Mouse (Mus musculus): ENCODE data around the gene Rgs8. TPM values are rescaled to one million over a fixed set of nuclear protein-coding genes. Genes with fewer than 3 reads are reported as not detected.

Gene Rgs8
- polyA plus RNA-seq, 1 experiment, result 0.66 TPM

GRCm38 (mm10) chr1:153671352-153671751 is 18.5 kb downstream of the Rgs8 start:
- Histone ChIP-seq H3K4me1 (ENCODE audit: control insufficient read depth, insufficient read depth, low read length) (no peaks in the 10 kb centered on the region), H3K4me3 (ENCODE audit: insufficient read depth, low read length) (no peak overlapping the region)
- TF ChIP-seq CTCF (IDR thresholded peaks at IDR 0.05; ENCODE audit: low read depth, low read length), result no peak
- no peak for TF ChIP-seq POLR2A (IDR thresholded peaks at IDR 0.05; ENCODE audit: borderline replicate concordance, low read depth, low read length)

GRCm38 (mm10) chr1:153672698-153673097 is 19.9 kb downstream of the Rgs8 start:
- Histone ChIP-seq H3K4me3 (ENCODE audit: insufficient read depth, low read length) (no peak overlapping the region), H3K27ac (ENCODE audit: insufficient read depth, low read depth, low read length) (no peak overlapping the region), H3K4me1 (ENCODE audit: control insufficient read depth, insufficient read depth, low read length) (no peaks in the 10 kb centered on the region)
- TF ChIP-seq POLR2A (IDR thresholded peaks at IDR 0.05; ENCODE audit: borderline replicate concordance, low read depth, low read length), result no peak
- TF ChIP-seq CTCF (IDR thresholded peaks at IDR 0.05; ENCODE audit: low read depth, low read length), result no peak

More at GRCm38 (mm10) chr1:153671352-153671751, 18.5 kb downstream of the Rgs8 start:
- no peak overlapping the region for H3K27ac ChIP-seq (ENCODE audit: insufficient read depth, low read depth, low read length)

GRCm38 (mm10) chr1:153673900-153674299 is 21.1 kb downstream of the Rgs8 start:
- Histone ChIP-seq H3K4me1 (ENCODE audit: control insufficient read depth, insufficient read depth, low read length) (no peaks in the 10 kb centered on the region), H3K4me3 (ENCODE audit: insufficient read depth, low read length) (no peak overlapping the region), H3K27ac (ENCODE audit: insufficient read depth, low read depth, low read length) (no peak overlapping the region)
- TF ChIP-seq CTCF (IDR thresholded peaks at IDR 0.05; ENCODE audit: low read depth, low read length) (no peak), POLR2A (IDR thresholded peaks at IDR 0.05; ENCODE audit: borderline replicate concordance, low read depth, low read length) (no peak)

- Histone ChIP-seq H3K4me1 (ENCODE audit: control insufficient read depth, insufficient read depth, low read length) (no peaks in the 10 kb centered on the region), H3K27ac (ENCODE audit: insufficient read depth, low read depth, low read length) (no peak overlapping the region), H3K4me3 (ENCODE audit: insufficient read depth, low read length) (no peak overlapping the region)
- no peak for TF ChIP-seq POLR2A (IDR thresholded peaks at IDR 0.05; ENCODE audit: borderline replicate concordance, low read depth, low read length)
- no peak for TF ChIP-seq CTCF (IDR thresholded peaks at IDR 0.05; ENCODE audit: low read depth, low read length)
Observed at GRCm38 (mm10) chr1:153675591-153675990, 22.8 kb downstream of the Rgs8 start.

GRCm38 (mm10) chr1:153677635-153678034 is 24.8 kb downstream of the Rgs8 start:
- no peaks in the 10 kb centered on the region for H3K4me1 ChIP-seq (ENCODE audit: control insufficient read depth, insufficient read depth, low read length)
- TF ChIP-seq POLR2A (IDR thresholded peaks at IDR 0.05; ENCODE audit: borderline replicate concordance, low read depth, low read length) (no peak), CTCF (IDR thresholded peaks at IDR 0.05; ENCODE audit: low read depth, low read length) (no peak)
- H3K4me3 ChIP-seq (ENCODE audit: insufficient read depth, low read length), result no peak overlapping the region
- H3K27ac ChIP-seq (ENCODE audit: insufficient read depth, low read depth, low read length), result no peak overlapping the region

- no peak overlapping the region for H3K4me3 ChIP-seq (ENCODE audit: insufficient read depth, low read length)
- no peak overlapping the region for H3K27ac ChIP-seq (ENCODE audit: insufficient read depth, low read depth, low read length)
- TF ChIP-seq POLR2A (IDR thresholded peaks at IDR 0.05; ENCODE audit: borderline replicate concordance, low read depth, low read length) (no peak), CTCF (IDR thresholded peaks at IDR 0.05; ENCODE audit: low read depth, low read length) (no peak)
- no peaks in the 10 kb centered on the region for H3K4me1 ChIP-seq (ENCODE audit: control insufficient read depth, insufficient read depth, low read length)
Observed at GRCm38 (mm10) chr1:153679147-153679546, 26.3 kb downstream of the Rgs8 start.

GRCm38 (mm10) chr1:153679653-153680052 is 26.8 kb downstream of the Rgs8 start:
- TF ChIP-seq CTCF (IDR thresholded peaks at IDR 0.05; ENCODE audit: low read depth, low read length) (no peak), POLR2A (IDR thresholded peaks at IDR 0.05; ENCODE audit: borderline replicate concordance, low read depth, low read length) (no peak)
- H3K4me3 ChIP-seq (ENCODE audit: insufficient read depth, low read length), result no peak overlapping the region
- no peak overlapping the region for H3K27ac ChIP-seq (ENCODE audit: insufficient read depth, low read depth, low read length)
- H3K4me1 ChIP-seq (ENCODE audit: control insufficient read depth, insufficient read depth, low read length), result no peaks in the 10 kb centered on the region

- TF ChIP-seq CTCF (IDR thresholded peaks at IDR 0.05; ENCODE audit: low read depth, low read length) (no peak), POLR2A (IDR thresholded peaks at IDR 0.05; ENCODE audit: borderline replicate concordance, low read depth, low read length) (no peak)
- Histone ChIP-seq H3K4me1 (ENCODE audit: control insufficient read depth, insufficient read depth, low read length) (no peaks in the 10 kb centered on the region), H3K4me3 (ENCODE audit: insufficient read depth, low read length) (no peak overlapping the region), H3K27ac (ENCODE audit: insufficient read depth, low read depth, low read length) (no peak overlapping the region)
Observed at GRCm38 (mm10) chr1:153680363-153680762, 27.5 kb downstream of the Rgs8 start.

- H3K4me3 ChIP-seq (ENCODE audit: insufficient read depth, low read length), result no peak overlapping the region
- TF ChIP-seq CTCF (IDR thresholded peaks at IDR 0.05; ENCODE audit: low read depth, low read length) (no peak), POLR2A (IDR thresholded peaks at IDR 0.05; ENCODE audit: borderline replicate concordance, low read depth, low read length) (no peak)
- no peaks in the 10 kb centered on the region for H3K4me1 ChIP-seq (ENCODE audit: control insufficient read depth, insufficient read depth, low read length)
- H3K27ac ChIP-seq (ENCODE audit: insufficient read depth, low read depth, low read length), result no peak overlapping the region
Observed at GRCm38 (mm10) chr1:153681036-153681435, 28.2 kb downstream of the Rgs8 start.

GRCm38 (mm10) chr1:153683190-153683589 is 30.4 kb downstream of the Rgs8 start:
- Histone ChIP-seq H3K4me1 (ENCODE audit: control insufficient read depth, insufficient read depth, low read length) (no peaks in the 10 kb centered on the region), H3K4me3 (ENCODE audit: insufficient read depth, low read length) (no peak overlapping the region), H3K27ac (ENCODE audit: insufficient read depth, low read depth, low read length) (no peak overlapping the region)
- TF ChIP-seq CTCF (IDR thresholded peaks at IDR 0.05; ENCODE audit: low read depth, low read length) (no peak), POLR2A (IDR thresholded peaks at IDR 0.05; ENCODE audit: borderline replicate concordance, low read depth, low read length) (no peak)

- no peak overlapping the region for H3K27ac ChIP-seq (ENCODE audit: insufficient read depth, low read depth, low read length)
- H3K4me3 ChIP-seq (ENCODE audit: insufficient read depth, low read length), result no peak overlapping the region
- H3K4me1 ChIP-seq (ENCODE audit: control insufficient read depth, insufficient read depth, low read length), result no peaks in the 10 kb centered on the region; the same call in 1 of the 2 replicates
- TF ChIP-seq POLR2A (IDR thresholded peaks at IDR 0.05; ENCODE audit: borderline replicate concordance, low read depth, low read length) (no peak), CTCF (IDR thresholded peaks at IDR 0.05; ENCODE audit: low read depth, low read length) (no peak)
Observed at GRCm38 (mm10) chr1:153685630-153686029, 32.8 kb downstream of the Rgs8 start.
